Mouse (Mus musculus) liver, postnatal 0 days (tissue): ENCODE measurements at regions not wholly inside any gene's neighbourhood (a gene's known extent, or its start where the extent isn't known, plus 50 kb on each side); places are given as distances from the start of the nearest gene placed in this dataset.

Source experiments
- ATAC-seq: fragments of 200-750 bp; cut with Nextera tagmentation; 2 replicates; pipeline ENCODE4 v1.8.0; 2017; ENCODE audit warnings: mild to moderate bottlenecking, moderate library complexity
- DNase-seq: peaks from one replicate; pipeline ENCODE4 v3.0.0-alpha.2; 2016
- H3K27ac ChIP-seq: fragments of 300-500 bp; sonication (generic); 2 replicates; pipeline ENCODE4 v1.5.1; 2014; ENCODE audit warnings: antibody characterized with exemption, moderate library complexity, mild to moderate bottlenecking, low read depth
- H3K27me3 ChIP-seq: fragments of 300-500 bp; sonication (generic); 2 replicates; pipeline ENCODE4 v1.6.1; 2014; ENCODE audit warnings: low read length, control low read depth, mixed read lengths; ENCODE audit not compliant: insufficient read depth
- H3K36me3 ChIP-seq: fragments of 300-500 bp; sonication (generic); replicated peaks from 2 replicates; pipeline ENCODE4 v1.6.1; 2014; ENCODE audit warnings: mild to moderate bottlenecking, control low read depth, low read length, moderate library complexity, mixed read lengths; ENCODE audit not compliant: insufficient read depth
- H3K4me1 ChIP-seq: fragments of 300-500 bp; sonication (generic); 2 replicates; pipeline ENCODE4 v1.6.1; 2014; ENCODE audit warnings: antibody characterized with exemption, mild to moderate bottlenecking, control low read depth; ENCODE audit not compliant: insufficient read depth
- H3K4me2 ChIP-seq: fragments of 300-500 bp; sonication (generic); 2 replicates; pipeline ENCODE4 v1.6.1; 2014; ENCODE audit warnings: low read depth, mild to moderate bottlenecking, low read length, moderate library complexity, mixed read lengths
- H3K4me3 ChIP-seq: fragments of 300-500 bp; sonication (generic); 2 replicates; pipeline ENCODE4 v1.5.1; 2014; ENCODE audit warnings: low read depth, low read length
- H3K9ac ChIP-seq: fragments of 300-500 bp; sonication (generic); replicated peaks from 2 replicates; pipeline ENCODE4 v1.6.1; 2014; ENCODE audit warnings: mild to moderate bottlenecking, moderate library complexity
- H3K9me3 ChIP-seq: fragments of 300-500 bp; sonication (generic); 2 replicates; pipeline ENCODE4 v1.6.1; 2016; ENCODE audit warnings: mild to moderate bottlenecking, control low read depth, low read length, mixed read lengths
- CTCF ChIP-seq: sonication (generic); IDR thresholded peaks from 2 replicates; pipeline ENCODE4 v1.5.1; 2016; ENCODE audit warnings: antibody characterized with exemption, low read depth
- EP300 ChIP-seq: IDR thresholded peaks from 2 replicates; pipeline ENCODE4 v1.6.1; 2016; ENCODE audit warnings: antibody characterized with exemption, low read depth, mild to moderate bottlenecking
- WGBS: fragments of 180-500 bp; shearing (Covaris S2); extraction: QIAGEN DNeasy Blood & Tissue Kit; methylation state at CpG from one replicate; pipeline ENCODE4 v1.1.7; 2014; ENCODE audit not compliant: insufficient replicate concordance; 5-methylcytosine and 5-hydroxymethylcytosine counted together

- ATAC-seq: no peak
- no peak overlapping the region for H3K4me2 ChIP-seq
- H3K4me1 ChIP-seq: no peaks in the 10 kb centered on the region
- no peak overlapping the region for H3K4me3 ChIP-seq
- DNase-seq: no peak
- no peaks in the 10 kb centered on the region for H3K27me3 ChIP-seq
- 70% methylated on average over 1 of the region's 1 CpGs for WGBS
- H3K36me3 ChIP-seq: no peaks in the 10 kb centered on the region
- H3K9ac ChIP-seq: no peak overlapping the region
- TF ChIP-seq CTCF (no peak), EP300 (no peak)
- H3K27ac ChIP-seq: no peak overlapping the region
- no peaks in the 10 kb centered on the region for H3K9me3 ChIP-seq
Observed at GRCm38 (mm10) chr1:126971118-126971517, 140.5 kb upstream of the Nckap5 start.

- H3K4me1 ChIP-seq: no peaks in the 10 kb centered on the region
- H3K36me3 ChIP-seq: no peaks in the 10 kb centered on the region
- H3K9ac ChIP-seq: no peak overlapping the region
- TF ChIP-seq CTCF: peak; percentile 43
- TF ChIP-seq EP300: no peak
- no peak overlapping the region for H3K4me2 ChIP-seq
- no peaks in the 10 kb centered on the region; the same call in 1 of the 2 replicates for H3K9me3 ChIP-seq
- no peaks in the 10 kb centered on the region for H3K27me3 ChIP-seq
- DNase-seq: no peak
- no peak for ATAC-seq
- H3K27ac ChIP-seq: no peak overlapping the region
- no peak overlapping the region for H3K4me3 ChIP-seq
Observed at GRCm38 (mm10) chr1:126966394-126966793, 135.8 kb upstream of the Nckap5 start.

DNA sequence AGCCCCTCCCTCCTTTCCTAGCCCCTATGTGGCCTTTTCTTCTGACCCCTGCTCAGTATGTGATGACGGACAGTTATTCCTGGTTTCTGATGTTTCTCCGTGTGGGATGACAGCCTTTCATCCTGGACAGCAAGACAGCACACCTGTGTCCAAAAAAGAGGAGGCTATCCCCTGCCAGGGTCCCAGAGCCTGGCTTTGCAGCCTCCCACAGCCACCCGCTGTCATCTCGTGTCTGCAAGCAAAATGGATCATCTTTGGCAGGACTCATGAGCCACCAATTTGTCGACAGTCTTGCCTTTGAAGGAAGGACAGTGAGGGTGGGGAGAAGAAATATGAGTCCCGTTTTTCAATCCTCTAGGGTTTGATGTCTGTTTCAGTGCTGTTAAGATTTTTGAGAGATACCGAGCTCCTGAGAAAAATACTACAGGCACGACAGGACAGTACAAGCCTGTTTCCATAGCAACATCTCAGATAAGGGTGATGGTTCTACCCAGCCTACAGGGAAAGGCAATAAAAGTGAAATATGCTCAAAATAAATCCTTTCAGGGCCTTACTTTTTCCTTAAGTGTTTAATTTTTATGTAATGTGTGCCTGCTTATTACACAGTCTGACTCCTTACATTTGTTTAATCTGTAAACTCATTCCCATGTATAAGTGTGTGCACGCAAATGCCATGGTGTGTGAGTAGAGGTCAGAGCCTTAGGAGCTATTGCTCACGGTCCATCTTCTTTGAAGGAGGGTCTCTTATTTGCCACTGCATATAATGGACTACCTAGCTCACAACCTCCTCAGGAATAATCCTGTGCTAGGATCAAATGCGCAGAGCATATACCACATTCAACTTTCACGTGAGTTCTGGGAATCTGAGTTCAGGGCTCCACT is 125.5 kb upstream of the Nckap5 start:
- H3K9ac ChIP-seq: no peak overlapping the region
- no peaks in the 10 kb centered on the region for H3K27me3 ChIP-seq
- TF ChIP-seq EP300: no peak
- no peak for TF ChIP-seq CTCF
- H3K4me1 ChIP-seq: no peaks in the 10 kb centered on the region
- H3K4me2 ChIP-seq: no peak overlapping the region
- no peak overlapping the region for H3K27ac ChIP-seq
- WGBS: 65% methylated on average over 12 of the region's 12 CpGs
- no peaks in the 10 kb centered on the region for H3K36me3 ChIP-seq
- 0 out of 2 replicates have a peak, but pooled peaks cover 3% of the 10 kb centered on the region for H3K9me3 ChIP-seq
- DNase-seq (no peak), ATAC-seq (no peak)
- H3K4me3 ChIP-seq: no peak overlapping the region

GRCm38 (mm10) chr1:126947860-126948259 is 117.3 kb upstream of the Nckap5 start:
- no peaks in the 10 kb centered on the region for H3K36me3 ChIP-seq
- H3K9me3 ChIP-seq: peaks cover 3% of the 10 kb centered on the region; the same call in 1 of the 2 replicates
- H3K27ac ChIP-seq: no peak overlapping the region
- H3K4me1 ChIP-seq: no peaks in the 10 kb centered on the region
- H3K4me2 ChIP-seq: no peak overlapping the region
- 72% methylated on average over 1 of the region's 1 CpGs for WGBS
- no peak overlapping the region for H3K9ac ChIP-seq
- TF ChIP-seq CTCF (0 out of 2 replicates have a peak, but pooled peaks have one; percentile 15), EP300 (no peak)
- no peak for ATAC-seq
- H3K27me3 ChIP-seq: no peaks in the 10 kb centered on the region
- no peak overlapping the region for H3K4me3 ChIP-seq
- DNase-seq: no peak

DNA sequence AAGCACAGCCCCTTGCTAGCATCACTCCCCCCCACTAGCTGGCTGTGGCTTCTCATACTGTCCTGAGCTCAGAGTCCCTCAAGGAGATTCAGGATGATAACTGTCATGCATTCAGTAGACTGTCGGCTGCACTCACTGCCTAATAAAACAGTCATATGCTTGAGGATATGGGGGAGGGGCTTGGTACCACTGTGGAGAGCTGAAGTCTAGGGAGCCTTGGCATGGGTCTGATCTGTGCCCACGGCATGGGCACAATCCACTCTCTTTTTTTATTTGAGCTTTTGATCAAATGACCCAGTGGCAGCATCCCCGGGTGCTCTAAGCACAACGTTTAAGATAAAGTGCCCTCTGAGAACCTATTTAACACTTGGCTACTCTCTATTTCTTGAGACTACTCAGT is 102.1 kb upstream of the Nckap5 start:
- H3K9ac ChIP-seq: no peak overlapping the region
- no peak overlapping the region for H3K4me2 ChIP-seq
- no peak overlapping the region for H3K4me3 ChIP-seq
- H3K4me1 ChIP-seq: no peaks in the 10 kb centered on the region
- H3K9me3 ChIP-seq: no peaks in the 10 kb centered on the region
- TF ChIP-seq EP300 (no peak), CTCF (no peak)
- DNase-seq (no peak), ATAC-seq (no peak)
- H3K27me3 ChIP-seq: no peaks in the 10 kb centered on the region
- WGBS: 64% methylated on average over 4 of the region's 4 CpGs
- no peak overlapping the region for H3K27ac ChIP-seq
- no peaks in the 10 kb centered on the region for H3K36me3 ChIP-seq

DNA sequence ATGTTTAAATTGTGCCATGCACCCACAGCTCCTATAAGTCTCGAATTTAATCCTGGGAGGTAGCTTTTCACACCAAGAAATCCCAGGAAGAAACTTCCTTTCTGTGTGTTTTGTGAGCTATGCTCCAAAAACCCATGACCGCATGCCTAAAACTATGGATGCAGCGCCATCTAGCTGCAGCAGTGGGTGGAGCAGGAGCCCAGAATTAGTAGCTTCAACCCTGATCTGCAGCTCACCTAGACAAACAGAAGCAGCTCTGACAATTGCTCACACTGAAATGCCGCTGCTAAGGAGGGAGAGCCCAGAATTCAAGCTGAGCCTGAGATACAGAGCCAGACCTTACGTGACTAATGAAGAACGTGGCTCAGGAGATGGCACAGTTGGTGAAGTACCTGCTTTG is 101.2 kb upstream of the Nckap5 start:
- Histone ChIP-seq H3K9ac (no peak overlapping the region), H3K4me3 (no peak overlapping the region), H3K36me3 (no peaks in the 10 kb centered on the region), H3K4me1 (no peaks in the 10 kb centered on the region), H3K27ac (no peak overlapping the region), H3K9me3 (no peaks in the 10 kb centered on the region), H3K4me2 (no peak overlapping the region), H3K27me3 (no peaks in the 10 kb centered on the region)
- WGBS: 2% methylated on average over 6 of the region's 6 CpGs
- DNase-seq (peak; percentile 75), ATAC-seq (no peak)
- TF ChIP-seq CTCF (peak; percentile 92), EP300 (no peak)
